Mouse (Mus musculus) midbrain, embryonic 15.5 days (tissue): ENCODE data around the gene Cdk5rap2. TPM values are rescaled to one million over a fixed set of nuclear protein-coding genes. Genes with fewer than 3 reads are reported as not detected.
A peak's percentile ranks its signal among the peaks of the same experiment; 100 is the strongest.

Experiments
- ATAC-seq: fragments of 200-750 bp; cut with Nextera tagmentation; replicated peaks from 2 replicates; pipeline ENCODE4 v1.8.0; 2017; ENCODE audit warnings: moderate TSS enrichment
- H3K27ac ChIP-seq: fragments of 300-500 bp; sonication (generic); 2 replicates; pipeline ENCODE4 v1.5.1; 2015; ENCODE audit warnings: mild to moderate bottlenecking, inconsistent platforms
- H3K27me3 ChIP-seq: fragments of 300-500 bp; sonication (generic); replicated peaks from 2 replicates; pipeline ENCODE4 v1.6.1; 2015; ENCODE audit warnings: inconsistent platforms
- H3K36me3 ChIP-seq: fragments of 300-500 bp; sonication (generic); replicated peaks from 2 replicates; pipeline ENCODE4 v1.6.1; 2015; ENCODE audit warnings: inconsistent platforms
- H3K4me1 ChIP-seq: fragments of 300-500 bp; sonication (generic); 2 replicates; pipeline ENCODE4 v1.6.1; 2015; ENCODE audit warnings: inconsistent platforms
- H3K4me2 ChIP-seq: fragments of 300-500 bp; sonication (generic); 2 replicates; pipeline ENCODE4 v1.6.1; 2015; ENCODE audit warnings: inconsistent platforms, mild to moderate bottlenecking, moderate library complexity
- H3K4me3 ChIP-seq: fragments of 300-500 bp; sonication (generic); 2 replicates; pipeline ENCODE4 v1.5.1; 2015; ENCODE audit warnings: mild to moderate bottlenecking, inconsistent platforms
- H3K9ac ChIP-seq: fragments of 300-500 bp; sonication (generic); 2 replicates; pipeline ENCODE4 v1.6.1; 2015; ENCODE audit warnings: mild to moderate bottlenecking, inconsistent platforms
- H3K9me3 ChIP-seq: fragments of 300-500 bp; sonication (generic); 2 replicates; pipeline ENCODE4 v1.6.1; 2016; ENCODE audit warnings: inconsistent platforms
- WGBS: fragments of 180-500 bp; shearing (Covaris S2); methylation state at CpG from one replicate; pipeline ENCODE4 v1.1.7; 2015; ENCODE audit warnings: mixed read lengths; 5-methylcytosine and 5-hydroxymethylcytosine counted together
- polyA plus RNA-seq: library from polyadenylated mRNA; unstranded; fragments of >200 nt; fragmentation: Nextera tagmentation; extraction: Ambion mirVana; gene quantifications from 2 replicates; pipeline ENCODE4 v1.2.1, GENCODE M21; 2015

Gene Cdk5rap2
- polyA plus RNA-seq, 1 experiment from 2014 or later = 8.0 TPM

- H3K27ac ChIP-seq = no peak overlapping the region
- WGBS = 74% methylated on average over 4 of the region's 4 CpGs
- ATAC-seq = 0 out of 2 replicates have a peak, but pooled peaks have one; percentile 31
- H3K4me1 ChIP-seq = 0 out of 2 replicates have a peak, but pooled peaks cover 2% of the 10 kb centered on the region
- H3K36me3 ChIP-seq = peaks cover 5% of the 10 kb centered on the region; the same call in 1 of the 2 replicates
- H3K27me3 ChIP-seq = no peaks in the 10 kb centered on the region
- no peaks in the 10 kb centered on the region for H3K9me3 ChIP-seq
- no peak overlapping the region for H3K4me2 ChIP-seq
- no peak overlapping the region for H3K4me3 ChIP-seq
- no peak overlapping the region for H3K9ac ChIP-seq
These were observed 75.2 kb downstream of the Cdk5rap2 start for GRCm38 (mm10) chr4:70334995-70335394.

GRCm38 (mm10) chr4:70332981-70333380, 77.3 kb downstream of the Cdk5rap2 start:
- Histone ChIP-seq H3K9ac (no peak overlapping the region), H3K27me3 (no peaks in the 10 kb centered on the region), H3K4me1 (0 out of 2 replicates have a peak, but pooled peaks cover 2% of the 10 kb centered on the region), H3K9me3 (no peaks in the 10 kb centered on the region), H3K4me3 (no peak overlapping the region), H3K4me2 (no peak overlapping the region), H3K27ac (no peak overlapping the region), H3K36me3 (peaks cover 5% of the 10 kb centered on the region; the same call in 1 of the 2 replicates)
- ATAC-seq = no peak
- WGBS = 90% methylated on average over 6 of the region's 6 CpGs

GRCm38 (mm10) chr4:70332576-70332975, 77.7 kb downstream of the Cdk5rap2 start:
- H3K4me3 ChIP-seq = no peak overlapping the region
- H3K9me3 ChIP-seq = no peaks in the 10 kb centered on the region
- ATAC-seq = no peak
- H3K4me1 ChIP-seq = 0 out of 2 replicates have a peak, but pooled peaks cover 2% of the 10 kb centered on the region
- H3K4me2 ChIP-seq = no peak overlapping the region
- peaks cover 5% of the 10 kb centered on the region; the same call in 1 of the 2 replicates for H3K36me3 ChIP-seq
- H3K9ac ChIP-seq = no peak overlapping the region
- H3K27me3 ChIP-seq = no peaks in the 10 kb centered on the region
- H3K27ac ChIP-seq = no peak overlapping the region
- 56% methylated on average over 7 of the region's 7 CpGs for WGBS

GRCm38 (mm10) chr4:70331181-70331580, 79.1 kb downstream of the Cdk5rap2 start:
- ATAC-seq = no peak

GRCm38 (mm10) chr4:70328033-70328432, 82.2 kb downstream of the Cdk5rap2 start:
- no peak overlapping the region for H3K4me2 ChIP-seq
- no peaks in the 10 kb centered on the region for H3K4me1 ChIP-seq
- no peaks in the 10 kb centered on the region for H3K9me3 ChIP-seq
- no peak overlapping the region for H3K27ac ChIP-seq
- ATAC-seq = no peak
- no peak overlapping the region for H3K4me3 ChIP-seq
- no peaks in the 10 kb centered on the region for H3K36me3 ChIP-seq
- H3K9ac ChIP-seq = no peak overlapping the region
- H3K27me3 ChIP-seq = no peaks in the 10 kb centered on the region
- WGBS = 91% methylated on average over 9 of the region's 9 CpGs

More at GRCm38 (mm10) chr4:70331181-70331580, 79.1 kb downstream of the Cdk5rap2 start:
- Histone ChIP-seq H3K9me3 (no peaks in the 10 kb centered on the region), H3K36me3 (no peaks in the 10 kb centered on the region), H3K9ac (no peak overlapping the region), H3K4me1 (0 out of 2 replicates have a peak, but pooled peaks cover 2% of the 10 kb centered on the region), H3K27ac (no peak overlapping the region), H3K27me3 (no peaks in the 10 kb centered on the region), H3K4me3 (no peak overlapping the region), H3K4me2 (no peak overlapping the region)
- 83% methylated on average over 6 of the region's 6 CpGs for WGBS

GRCm38 (mm10) chr4:70327436-70327835, 82.8 kb downstream of the Cdk5rap2 start:
- Histone ChIP-seq H3K27ac (no peak overlapping the region), H3K9ac (no peak overlapping the region), H3K4me1 (no peaks in the 10 kb centered on the region), H3K27me3 (no peaks in the 10 kb centered on the region), H3K36me3 (no peaks in the 10 kb centered on the region), H3K4me3 (no peak overlapping the region), H3K9me3 (no peaks in the 10 kb centered on the region), H3K4me2 (no peak overlapping the region)
- WGBS = 50% methylated on average over 1 of the region's 1 CpGs
- ATAC-seq = no peak

GRCm38 (mm10) chr4:70321586-70321985, 88.7 kb downstream of the Cdk5rap2 start:
- no peaks in the 10 kb centered on the region for H3K4me1 ChIP-seq
- ATAC-seq = no peak
- H3K27ac ChIP-seq = no peak overlapping the region
- H3K4me3 ChIP-seq = no peak overlapping the region
- no peak overlapping the region for H3K4me2 ChIP-seq
- H3K9me3 ChIP-seq = no peaks in the 10 kb centered on the region
- H3K9ac ChIP-seq = no peak overlapping the region
- no peaks in the 10 kb centered on the region for H3K27me3 ChIP-seq
- WGBS = 40% methylated on average over 1 of the region's 1 CpGs
- H3K36me3 ChIP-seq = no peaks in the 10 kb centered on the region

GRCm38 (mm10) chr4:70312170-70312569, 98.1 kb downstream of the Cdk5rap2 start:
- peaks cover 6% of the 10 kb centered on the region; the same call in 1 of the 2 replicates for H3K4me1 ChIP-seq
- no peak overlapping the region for H3K4me2 ChIP-seq
- H3K36me3 ChIP-seq = peaks cover 6% of the 10 kb centered on the region; the same call in 1 of the 2 replicates
- WGBS = 90% methylated on average over 4 of the region's 4 CpGs
- H3K9me3 ChIP-seq = no peaks in the 10 kb centered on the region
- no peak overlapping the region for H3K27ac ChIP-seq
- no peak overlapping the region for H3K4me3 ChIP-seq
- H3K27me3 ChIP-seq = no peaks in the 10 kb centered on the region
- no peak for ATAC-seq
- no peak overlapping the region for H3K9ac ChIP-seq

GRCm38 (mm10) chr4:70311530-70311929, 98.7 kb downstream of the Cdk5rap2 start:
- peaks cover 6% of the 10 kb centered on the region; the same call in 1 of the 2 replicates for H3K4me1 ChIP-seq
- no peak overlapping the region for H3K9ac ChIP-seq
- 75% methylated on average over 5 of the region's 5 CpGs for WGBS
- no peak overlapping the region for H3K4me3 ChIP-seq
- H3K27me3 ChIP-seq = no peaks in the 10 kb centered on the region
- no peaks in the 10 kb centered on the region for H3K9me3 ChIP-seq
- peak; percentile 62 for ATAC-seq
- peaks cover 6% of the 10 kb centered on the region; the same call in 1 of the 2 replicates for H3K36me3 ChIP-seq
- no peak overlapping the region for H3K4me2 ChIP-seq
- no peak overlapping the region for H3K27ac ChIP-seq

GRCm38 (mm10) chr4:70307230-70307629, 103.0 kb downstream of the Cdk5rap2 start:
- Histone ChIP-seq H3K4me2 (no peak overlapping the region), H3K9ac (no peak overlapping the region), H3K36me3 (no peaks in the 10 kb centered on the region), H3K27me3 (no peaks in the 10 kb centered on the region), H3K4me1 (peaks cover 6% of the 10 kb centered on the region; the same call in 1 of the 2 replicates), H3K9me3 (no peaks in the 10 kb centered on the region), H3K4me3 (no peak overlapping the region), H3K27ac (no peak overlapping the region)
- 66% methylated on average over 4 of the region's 4 CpGs for WGBS
- ATAC-seq = peak; percentile 46

GRCm38 (mm10) chr4:70303870-70304269, 106.4 kb downstream of the Cdk5rap2 start:
- Histone ChIP-seq H3K4me1 (no peaks in the 10 kb centered on the region), H3K4me3 (no peak overlapping the region), H3K4me2 (no peak overlapping the region), H3K36me3 (no peaks in the 10 kb centered on the region), H3K9me3 (no peaks in the 10 kb centered on the region), H3K9ac (no peak overlapping the region), H3K27ac (no peak overlapping the region), H3K27me3 (no peaks in the 10 kb centered on the region)
- no peak for ATAC-seq
- 93% methylated on average over 4 of the region's 4 CpGs for WGBS

GRCm38 (mm10) chr4:70301187-70301586, 109.1 kb downstream of the Cdk5rap2 start:
- Histone ChIP-seq H3K9me3 (no peaks in the 10 kb centered on the region), H3K27ac (no peak overlapping the region), H3K4me2 (no peak overlapping the region), H3K36me3 (no peaks in the 10 kb centered on the region), H3K27me3 (no peaks in the 10 kb centered on the region), H3K9ac (no peak overlapping the region), H3K4me1 (no peaks in the 10 kb centered on the region), H3K4me3 (no peak overlapping the region)
- ATAC-seq = peak; percentile 12; the same call in 1 of the 2 replicates
- WGBS = 76% methylated on average over 9 of the region's 9 CpGs

GRCm38 (mm10) chr4:70289361-70289760, 120.9 kb downstream of the Cdk5rap2 start:
- no peak overlapping the region for H3K4me3 ChIP-seq
- H3K36me3 ChIP-seq = no peaks in the 10 kb centered on the region
- H3K9ac ChIP-seq = no peak overlapping the region
- no peak overlapping the region for H3K4me2 ChIP-seq
- no peak for ATAC-seq
- H3K27ac ChIP-seq = no peak overlapping the region
- H3K9me3 ChIP-seq = no peaks in the 10 kb centered on the region
- 95% methylated on average over 6 of the region's 6 CpGs for WGBS
- no peaks in the 10 kb centered on the region for H3K4me1 ChIP-seq
- H3K27me3 ChIP-seq = no peaks in the 10 kb centered on the region
